Mouse (Mus musculus) C2C12 (cell line): ENCODE measurements around the gene Cir1.

Source experiments
- CEBPB ChIP-seq: IDR thresholded peaks from one replicate; pipeline ENCODE4 v1.6.1; 2011; ENCODE audit warnings: low read depth, mild to moderate bottlenecking, control low read depth, moderate library complexity
- CTCF ChIP-seq: IDR thresholded peaks from one replicate; pipeline ENCODE4 v1.5.1; 2011; ENCODE audit not compliant: control insufficient read depth, insufficient read depth, insufficient read length
- MAX ChIP-seq: IDR thresholded peaks from one replicate; pipeline ENCODE4 v1.6.1; 2011; ENCODE audit warnings: mild to moderate bottlenecking, control low read depth
- MYOD1 ChIP-seq: IDR thresholded peaks from one replicate; pipeline ENCODE4 v1.6.1; 2011; ENCODE audit warnings: low read depth; ENCODE audit not compliant: control insufficient read depth, insufficient read length
- MYOG ChIP-seq: IDR thresholded peaks from one replicate; pipeline ENCODE4 v1.6.1; 2011; ENCODE audit not compliant: control insufficient read depth, insufficient read length; ENCODE audit errors: extremely low read depth
- USF1 ChIP-seq: IDR thresholded peaks from one replicate; pipeline ENCODE4 v1.6.1; 2011; ENCODE audit warnings: low read depth, mild to moderate bottlenecking, control low read depth, moderate library complexity

DNA sequence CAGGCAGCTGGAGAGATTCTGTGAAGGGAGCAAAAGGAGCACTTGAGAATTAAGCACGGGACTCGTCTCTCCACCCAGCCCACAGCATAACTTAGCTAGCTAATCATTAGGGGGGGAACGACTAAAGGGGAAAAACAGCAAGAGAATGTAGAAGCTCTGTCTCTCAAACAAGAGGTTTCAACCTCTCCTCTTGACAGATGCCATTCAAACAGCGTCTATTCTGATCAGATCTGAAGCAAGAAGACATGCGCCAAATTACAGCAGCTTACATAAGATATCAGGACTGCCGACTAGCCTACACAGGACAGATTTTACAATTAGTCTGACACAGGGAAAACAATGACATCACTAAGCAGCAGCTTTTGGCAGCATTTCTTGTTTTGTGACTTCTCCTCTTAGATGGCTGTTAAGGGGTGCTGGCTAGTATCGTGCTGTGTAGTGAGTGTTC lies 39.5 kb upstream of the Cir1 start:
- no peak for TF ChIP-seq CTCF
- no peak for TF ChIP-seq MYOG
- TF ChIP-seq USF1 = no peak
- TF ChIP-seq MAX = no peak
- TF ChIP-seq MYOD1 = no peak
- no peak for TF ChIP-seq CEBPB
